Mouse (Mus musculus) CH12.LX (cell line): ENCODE results near the gene Chchd5.

Experiments used
- CTCF ChIP-seq, 2 experiments: IDR thresholded peaks in 1 of 2; conservative IDR thresholded peaks in 1 of 2; 2 replicates each; pipeline ENCODE4 v1.5.1; 2011 to 2012; ENCODE audit warnings: low read depth in 2 of 2, low read length in 2 of 2, improper control_type of control experiment in 1 of 2, inconsistent platforms in 1 of 2, mild to moderate bottlenecking in 1 of 2, moderate library complexity in 1 of 2
- HCFC1 ChIP-seq: IDR thresholded peaks from 2 replicates; pipeline ENCODE4 v1.6.1; 2012; ENCODE audit warnings: low read depth, mild to moderate bottlenecking, inconsistent platforms, low read length, improper control_type of control experiment
- MAFK ChIP-seq: IDR thresholded peaks from 2 replicates; pipeline ENCODE4 v1.6.1; 2011; ENCODE audit warnings: low read length, improper control_type of control experiment; ENCODE audit not compliant: insufficient replicate concordance
- MAX ChIP-seq: IDR thresholded peaks from 2 replicates; pipeline ENCODE4 v1.6.1; 2011; ENCODE audit warnings: low read length, improper control_type of control experiment
- MXI1 ChIP-seq: IDR thresholded peaks from 2 replicates; pipeline ENCODE4 v1.6.1; 2011; ENCODE audit warnings: mild to moderate bottlenecking, low read depth, low read length, improper control_type of control experiment
- NRF1 ChIP-seq: IDR thresholded peaks from 2 replicates; pipeline ENCODE4 v1.6.1; 2014; ENCODE audit warnings: low read depth, mild to moderate bottlenecking, inconsistent platforms, low read length, improper control_type of control experiment, moderate library complexity
- PAX5 ChIP-seq: IDR thresholded peaks from 2 replicates; pipeline ENCODE4 v1.6.1; 2012; ENCODE audit warnings: low read length, inconsistent platforms, mixed read lengths
- POLR2A ChIP-seq: IDR thresholded peaks from 2 replicates; pipeline ENCODE4 v1.6.1; 2011; ENCODE audit warnings: low read depth, mild to moderate bottlenecking, improper control_type of control experiment, low read length
- POLR2AphosphoS2 ChIP-seq: IDR thresholded peaks from 2 replicates; pipeline ENCODE4 v1.6.1; 2011; ENCODE audit warnings: low read depth, low read length, improper control_type of control experiment
- RAD21 ChIP-seq: IDR thresholded peaks from 2 replicates; pipeline ENCODE4 v1.6.1; 2011; ENCODE audit warnings: low read depth, mild to moderate bottlenecking, low read length, improper control_type of control experiment, moderate library complexity
- SIN3A ChIP-seq: IDR thresholded peaks from 2 replicates; pipeline ENCODE4 v1.6.1; 2012; ENCODE audit warnings: low read length, improper control_type of control experiment, inconsistent platforms
- UBTF ChIP-seq: IDR thresholded peaks from 2 replicates; pipeline ENCODE4 v1.6.1; 2012; ENCODE audit warnings: low read depth, mild to moderate bottlenecking, inconsistent platforms, low read length, improper control_type of control experiment, moderate library complexity
- USF1 ChIP-seq: IDR thresholded peaks from 2 replicates; pipeline ENCODE4 v1.6.1; 2014; ENCODE audit warnings: low read depth, mild to moderate bottlenecking, inconsistent platforms, low read length, improper control_type of control experiment
- ZC3H11A ChIP-seq: IDR thresholded peaks from 2 replicates; pipeline ENCODE4 v1.6.1; 2012; ENCODE audit warnings: low read depth, mild to moderate bottlenecking, inconsistent platforms, low read length, improper control_type of control experiment

- no peak for TF ChIP-seq POLR2A
- no peak for TF ChIP-seq HCFC1
- no peak for TF ChIP-seq USF1
- no peak for TF ChIP-seq CTCF (conservative IDR thresholded peaks at IDR 0.05 in 1 of 2, IDR thresholded peaks at IDR 0.05 in 1 of 2; ENCODE audit: low read depth in 2 of 2, low read length in 2 of 2)
- no peak for TF ChIP-seq MAX
- no peak for TF ChIP-seq ZC3H11A
- TF ChIP-seq RAD21 = no peak
- TF ChIP-seq SIN3A = no peak
- no peak for TF ChIP-seq MXI1
- no peak for TF ChIP-seq MAFK
- no peak for TF ChIP-seq NRF1
- TF ChIP-seq POLR2AphosphoS2 = no peak
- TF ChIP-seq UBTF = no peak
- no peak for TF ChIP-seq PAX5
Observed at GRCm38 (mm10) chr2:129166466-129167463, 37.3 kb downstream of the Chchd5 start.
